Mouse (Mus musculus) olfactory bulb, adult 2 months (tissue): ENCODE results near the gene Prune2.

Experiments used
- CTCF ChIP-seq: fragments of 200-500 bp; IDR thresholded peaks from 2 replicates; pipeline ENCODE4 v1.5.1; 2012; ENCODE audit warnings: low read depth, mild to moderate bottlenecking, low read length, moderate library complexity; ENCODE audit not compliant: insufficient read depth
- POLR2A ChIP-seq: fragments of 200-500 bp; IDR thresholded peaks from 2 replicates; pipeline ENCODE4 v1.6.1; 2012; ENCODE audit warnings: mild to moderate bottlenecking, low read depth, low read length, moderate library complexity; ENCODE audit not compliant: insufficient read depth

GRCm38 (mm10) chr19:16950051-16950450 lies 5.9 kb upstream of the Prune2 start:
- TF ChIP-seq POLR2A: no peak
- TF ChIP-seq CTCF: no peak
